Mouse (Mus musculus): ENCODE results near the gene Rpl11. TPM values are rescaled to one million over a fixed set of nuclear protein-coding genes. Genes with fewer than 3 reads are reported as not detected.
"Not testable (repeated sequence)": the region's sequence is repeated elsewhere in the genome, so short reads cannot be mapped to it uniquely, and the experiment has no call there.

Rpl11 gene
- polyA plus RNA-seq, 1 experiment from 2014 or later, result 383 TPM

DNA sequence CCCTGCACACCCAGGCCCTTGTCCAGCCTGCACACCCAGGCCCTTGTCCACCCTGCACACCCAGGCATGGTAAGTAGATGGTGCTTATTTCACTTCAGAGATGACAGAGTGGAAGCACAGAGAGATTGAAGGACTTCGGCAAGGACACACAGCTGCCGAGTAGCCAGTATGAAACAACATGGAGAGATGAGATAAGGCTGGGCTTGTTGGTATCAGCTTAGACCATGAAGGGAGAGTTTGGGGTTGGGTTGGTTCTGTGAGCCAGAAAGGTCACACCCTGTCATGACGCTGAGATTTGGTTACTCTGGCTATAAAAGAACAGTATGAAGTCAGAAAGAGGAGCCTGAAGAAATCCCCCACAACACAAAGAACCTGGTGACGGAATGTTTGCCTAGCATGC lies 16.1 kb upstream of the Rpl11 start:
- no peak overlapping the region for H3K4me2 ChIP-seq
- no peak overlapping the region for H3K27ac ChIP-seq
- no peak overlapping the region for H3K4me3 ChIP-seq
- WGBS, result 71% methylated on average over 4 of the region's 4 CpGs
- no peak overlapping the region for H3K9ac ChIP-seq
- no peak for ATAC-seq
- H3K27me3 ChIP-seq, result no peaks in the 10 kb centered on the region
- H3K4me1 ChIP-seq, result peaks cover 8% of the 10 kb centered on the region; the same call in 1 of the 2 replicates
- H3K9me3 ChIP-seq (replicated peaks), result no peaks in the 10 kb centered on the region
- H3K36me3 ChIP-seq (ENCODE audit: poor library complexity, severe bottlenecking), result no peaks in the 10 kb centered on the region

DNA sequence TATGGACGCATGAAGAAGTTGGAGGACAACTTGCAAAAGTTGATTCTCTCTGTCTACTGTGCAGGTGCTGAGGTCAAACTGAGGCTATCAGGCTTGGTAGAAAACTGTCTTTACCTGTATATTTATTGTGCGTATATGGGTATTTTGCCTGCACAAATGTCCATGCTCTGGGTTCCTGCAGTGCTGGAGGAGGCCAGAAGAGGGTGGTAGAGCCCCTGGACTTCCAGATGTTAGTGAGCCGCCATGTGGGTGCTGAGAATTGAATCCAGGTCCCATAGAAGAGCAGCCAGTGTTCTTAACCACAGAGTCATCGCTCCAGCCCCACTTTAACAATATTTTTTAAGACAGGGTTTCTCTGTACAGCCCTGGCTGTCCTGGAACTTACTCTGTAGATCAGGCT lies 9.9 kb upstream of the Rpl11 start:
- Histone ChIP-seq H3K4me2 (no peak overlapping the region), H3K27ac (no peak overlapping the region), H3K4me3 (no peak overlapping the region), H3K9me3 (replicated peaks) (no peaks in the 10 kb centered on the region), H3K4me1 (no peaks in the 10 kb centered on the region), H3K36me3 (ENCODE audit: poor library complexity, severe bottlenecking) (no peaks in the 10 kb centered on the region), H3K9ac (no peak overlapping the region), H3K27me3 (no peaks in the 10 kb centered on the region)
- 93% methylated on average over 4 of the region's 4 CpGs for WGBS
- ATAC-seq, result no peak

DNA sequence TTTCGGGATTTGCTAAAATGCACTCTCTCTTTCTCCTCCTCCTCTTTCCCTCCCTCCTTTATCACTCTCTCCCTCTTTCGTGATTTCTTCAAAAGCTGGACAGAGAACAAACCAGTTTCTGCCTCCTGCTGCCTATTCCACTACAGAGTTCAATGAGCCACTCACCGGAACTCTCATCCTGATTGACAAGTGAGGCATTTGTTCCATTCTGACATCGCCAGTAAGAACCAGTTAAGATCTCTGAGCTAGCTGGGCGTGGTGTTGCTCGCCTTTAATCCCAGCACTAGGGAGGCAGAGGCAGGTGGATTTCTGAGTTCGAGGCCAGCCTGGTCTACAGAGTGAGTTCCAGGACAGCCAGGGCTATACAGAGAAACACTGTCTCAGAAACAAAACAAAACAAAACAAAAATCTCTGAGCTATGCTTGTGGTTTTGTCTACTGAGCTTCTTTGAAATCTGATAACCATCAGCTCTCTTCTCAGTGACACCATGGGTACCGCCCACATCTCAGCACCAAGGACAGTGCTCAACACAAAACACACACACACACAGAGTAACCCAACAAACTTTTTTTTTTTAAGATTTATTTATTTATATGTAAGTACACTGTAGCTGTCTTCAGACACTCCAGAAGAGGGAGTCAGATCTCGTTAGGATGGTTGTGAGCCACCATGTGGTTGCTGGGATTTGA lies 6.7 kb upstream of the Rpl11 start:
- not testable (repeated sequence) for H3K9me3 ChIP-seq (replicated peaks); H3K4me3 ChIP-seq; H3K9ac ChIP-seq; ATAC-seq; H3K27ac ChIP-seq; H3K27me3 ChIP-seq; H3K36me3 ChIP-seq (ENCODE audit: poor library complexity, severe bottlenecking); H3K4me2 ChIP-seq; H3K4me1 ChIP-seq
- 58% methylated on average over 9 of the region's 9 CpGs for WGBS

DNA sequence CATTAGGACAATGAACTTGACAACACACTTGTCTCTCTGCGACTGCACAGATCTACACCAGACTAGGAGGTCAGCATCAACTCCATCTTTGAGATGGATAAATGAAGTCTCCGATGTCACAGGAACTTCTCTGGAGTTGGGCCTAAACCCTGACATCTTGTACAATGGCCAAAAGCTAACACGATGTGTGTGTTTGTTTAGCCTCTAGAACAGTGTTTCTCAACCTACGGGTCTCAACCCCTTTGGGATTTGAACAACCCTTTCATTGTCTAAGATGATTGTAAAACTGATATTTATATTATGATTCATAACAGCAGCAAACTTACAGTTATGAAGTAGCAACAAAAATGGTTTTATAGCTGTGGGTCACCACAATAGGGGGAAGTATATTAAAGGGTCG lies 4.7 kb upstream of the Rpl11 start:
- Histone ChIP-seq H3K4me2 (no peak overlapping the region), H3K4me1 (no peaks in the 10 kb centered on the region), H3K9ac (no peak overlapping the region), H3K9me3 (replicated peaks) (no peaks in the 10 kb centered on the region), H3K36me3 (ENCODE audit: poor library complexity, severe bottlenecking) (no peaks in the 10 kb centered on the region), H3K4me3 (no peak overlapping the region), H3K27me3 (no peaks in the 10 kb centered on the region), H3K27ac (no peak overlapping the region)
- WGBS, result 92% methylated on average over 5 of the region's 5 CpGs
- ATAC-seq, result no peak

DNA sequence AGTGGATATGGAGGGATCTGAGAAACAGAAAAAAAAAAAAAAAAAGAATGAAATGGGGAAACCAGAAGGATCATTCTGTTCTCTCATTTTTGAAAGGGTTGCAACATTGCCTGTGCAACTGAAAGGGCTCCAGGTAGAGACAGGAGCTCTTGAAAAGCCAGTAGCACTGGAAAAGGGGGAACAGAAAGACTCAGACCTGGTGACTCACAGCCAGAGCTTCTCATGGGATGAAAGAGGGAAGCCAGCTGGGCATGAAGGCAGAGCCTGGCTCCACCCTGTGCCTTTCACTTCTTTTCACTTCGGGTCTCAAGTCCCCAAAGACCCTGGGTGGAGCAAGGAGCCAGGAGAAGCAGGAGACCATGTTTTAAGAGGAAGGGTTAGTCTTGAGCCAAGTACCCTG lies 2.8 kb upstream of the Rpl11 start:
- Histone ChIP-seq H3K9me3 (replicated peaks) (no peaks in the 10 kb centered on the region), H3K4me3 (no peak overlapping the region), H3K9ac (no peak overlapping the region; the same call in 1 of the 2 replicates), H3K36me3 (ENCODE audit: poor library complexity, severe bottlenecking) (peaks cover 9% of the 10 kb centered on the region), H3K4me1 (peaks cover 13% of the 10 kb centered on the region), H3K27ac (no peak overlapping the region), H3K4me2 (no peak overlapping the region), H3K27me3 (no peaks in the 10 kb centered on the region)
- no peak for ATAC-seq
- WGBS, result 37% methylated on average over 1 of the region's 1 CpGs

DNA sequence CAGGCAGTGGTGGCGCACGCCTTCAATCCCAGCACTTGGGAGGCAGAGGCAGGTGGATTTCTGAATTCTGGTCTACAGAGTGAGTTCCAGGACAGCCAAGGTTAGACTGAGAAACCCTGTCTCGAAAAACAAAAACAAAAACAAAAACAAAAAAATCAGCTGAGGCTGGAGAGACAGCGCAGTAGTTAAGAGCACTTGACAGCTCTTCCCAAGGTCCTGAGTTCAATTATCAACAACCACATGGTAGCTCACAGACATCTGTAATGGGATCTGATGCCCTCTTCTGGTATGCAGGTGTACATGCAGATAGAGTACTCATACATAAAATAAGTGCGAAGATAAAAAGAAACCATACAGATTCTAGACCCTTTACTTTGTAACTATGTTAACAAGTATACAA lies 615 bp upstream of the Rpl11 start:
- no peak overlapping the region for H3K4me3 ChIP-seq
- H3K9ac ChIP-seq, result no peak overlapping the region
- no peak overlapping the region for H3K27ac ChIP-seq
- H3K36me3 ChIP-seq (ENCODE audit: poor library complexity, severe bottlenecking), result peaks cover 31% of the 10 kb centered on the region
- H3K4me1 ChIP-seq, result peaks cover 29% of the 10 kb centered on the region
- H3K9me3 ChIP-seq (replicated peaks), result no peaks in the 10 kb centered on the region
- no peak for ATAC-seq
- WGBS, result 85% methylated on average over 5 of the region's 5 CpGs
- H3K4me2 ChIP-seq, result no peak overlapping the region
- no peaks in the 10 kb centered on the region for H3K27me3 ChIP-seq

DNA sequence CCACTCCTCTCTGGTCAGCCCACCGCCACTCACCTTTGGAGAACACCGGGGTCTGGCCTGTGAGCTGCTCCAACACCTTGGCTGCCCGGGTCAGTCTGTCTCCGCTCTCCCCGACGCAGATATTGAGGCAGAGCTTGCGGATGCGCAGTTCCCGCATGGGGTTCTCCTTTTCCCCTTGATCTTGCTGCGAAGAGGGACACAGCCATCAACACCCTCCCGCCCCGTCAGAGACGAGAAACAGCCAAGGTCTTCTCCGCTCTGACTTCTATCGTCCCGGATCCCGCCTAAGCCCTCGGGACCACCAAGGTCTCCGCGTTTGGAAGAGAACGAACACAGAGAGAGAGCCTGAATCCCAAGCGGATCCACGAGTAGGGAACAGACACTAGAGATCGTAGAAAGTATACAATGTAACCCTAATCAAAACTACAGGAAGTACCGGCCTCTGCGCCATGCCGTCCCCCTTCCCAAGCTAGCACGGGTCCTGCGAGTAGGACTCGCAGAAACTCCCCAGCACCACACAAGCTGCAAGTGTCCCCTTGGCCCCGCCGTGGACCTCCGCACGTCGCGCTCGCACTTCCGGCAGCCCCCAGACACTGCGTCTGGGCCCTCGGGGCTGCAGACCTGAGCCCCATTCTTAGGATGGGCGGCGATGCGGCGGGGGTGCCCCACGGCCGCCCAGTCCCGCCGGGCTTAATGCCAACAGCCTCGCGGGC lies 538 bp downstream of the Rpl11 start:
- peak overlapping the region; percentile 98 for H3K9ac ChIP-seq
- H3K4me3 ChIP-seq, result peak overlapping the region; percentile 97
- H3K4me1 ChIP-seq, result peaks cover 29% of the 10 kb centered on the region
- peaks cover 42% of the 10 kb centered on the region for H3K36me3 ChIP-seq (ENCODE audit: poor library complexity, severe bottlenecking)
- no peaks in the 10 kb centered on the region for H3K27me3 ChIP-seq
- under 1% methylated on average over 50 of the region's 50 CpGs for WGBS
- H3K9me3 ChIP-seq (replicated peaks), result no peaks in the 10 kb centered on the region
- ATAC-seq, result peak; percentile 89
- H3K27ac ChIP-seq, result peak overlapping the region; percentile 92
- H3K4me2 ChIP-seq, result peak overlapping the region; percentile 99

DNA sequence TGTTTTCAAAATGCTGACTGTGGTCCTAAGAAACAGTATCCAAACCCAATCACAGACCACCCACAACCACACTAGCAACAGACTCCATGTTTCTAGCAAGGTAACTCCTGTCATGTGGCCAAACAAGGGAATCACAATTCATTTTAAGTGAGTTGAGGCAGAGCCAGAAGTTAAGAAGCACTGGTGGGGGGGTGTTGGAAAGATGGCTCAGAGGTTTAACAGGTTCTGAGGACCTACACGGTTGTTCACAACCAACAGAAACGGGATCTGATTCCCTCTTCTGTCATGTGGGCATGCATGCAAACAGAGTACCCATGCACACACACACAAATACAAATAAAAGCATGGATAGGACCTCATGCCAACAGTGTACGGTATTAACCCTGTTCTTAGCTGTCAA lies 1.2 kb downstream of the Rpl11 start:
- peaks cover 48% of the 10 kb centered on the region for H3K36me3 ChIP-seq (ENCODE audit: poor library complexity, severe bottlenecking)

DNA sequence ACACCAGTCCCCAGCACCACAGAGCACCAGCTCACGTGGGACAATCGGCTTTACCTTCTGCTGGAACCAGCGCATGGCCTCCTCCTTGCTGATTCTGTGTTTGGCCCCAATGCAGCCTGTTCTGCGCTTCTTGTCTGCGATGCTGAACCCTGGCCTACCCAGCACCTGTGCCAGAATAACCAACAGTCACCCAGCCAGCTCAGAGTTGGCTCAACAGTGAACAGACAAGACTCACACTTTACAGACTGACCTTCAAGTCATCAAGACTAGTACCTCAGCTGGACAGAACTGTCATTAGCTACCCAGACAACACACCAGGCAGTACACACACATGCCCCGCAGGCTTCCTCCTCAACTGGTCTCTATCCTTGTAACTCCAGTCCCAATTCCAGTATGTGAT lies 3.0 kb downstream of the Rpl11 start:
- ATAC-seq, result no peak
- no peak overlapping the region for H3K27ac ChIP-seq
- no peaks in the 10 kb centered on the region for H3K27me3 ChIP-seq
- no peak overlapping the region for H3K4me2 ChIP-seq
- no peak overlapping the region for H3K4me3 ChIP-seq
- H3K36me3 ChIP-seq (ENCODE audit: poor library complexity, severe bottlenecking), result peaks cover 64% of the 10 kb centered on the region
- no peaks in the 10 kb centered on the region for H3K9me3 ChIP-seq (replicated peaks)
- H3K9ac ChIP-seq, result peak overlapping the region; percentile 47
- 97% methylated on average over 6 of the region's 6 CpGs for WGBS
- peaks cover 29% of the 10 kb centered on the region for H3K4me1 ChIP-seq

More for the DNA sequence above, 1.2 kb downstream of the Rpl11 start:
- peak overlapping the region; percentile 99 for H3K4me2 ChIP-seq
- H3K9me3 ChIP-seq (replicated peaks), result no peaks in the 10 kb centered on the region
- H3K27me3 ChIP-seq, result no peaks in the 10 kb centered on the region
- peaks cover 29% of the 10 kb centered on the region for H3K4me1 ChIP-seq
- peak overlapping the region; percentile 97 for H3K4me3 ChIP-seq
- no peak for ATAC-seq
- WGBS, result 5% methylated on average over 3 of the region's 3 CpGs
- peak overlapping the region; percentile 98 for H3K9ac ChIP-seq
- no peak overlapping the region for H3K27ac ChIP-seq

DNA sequence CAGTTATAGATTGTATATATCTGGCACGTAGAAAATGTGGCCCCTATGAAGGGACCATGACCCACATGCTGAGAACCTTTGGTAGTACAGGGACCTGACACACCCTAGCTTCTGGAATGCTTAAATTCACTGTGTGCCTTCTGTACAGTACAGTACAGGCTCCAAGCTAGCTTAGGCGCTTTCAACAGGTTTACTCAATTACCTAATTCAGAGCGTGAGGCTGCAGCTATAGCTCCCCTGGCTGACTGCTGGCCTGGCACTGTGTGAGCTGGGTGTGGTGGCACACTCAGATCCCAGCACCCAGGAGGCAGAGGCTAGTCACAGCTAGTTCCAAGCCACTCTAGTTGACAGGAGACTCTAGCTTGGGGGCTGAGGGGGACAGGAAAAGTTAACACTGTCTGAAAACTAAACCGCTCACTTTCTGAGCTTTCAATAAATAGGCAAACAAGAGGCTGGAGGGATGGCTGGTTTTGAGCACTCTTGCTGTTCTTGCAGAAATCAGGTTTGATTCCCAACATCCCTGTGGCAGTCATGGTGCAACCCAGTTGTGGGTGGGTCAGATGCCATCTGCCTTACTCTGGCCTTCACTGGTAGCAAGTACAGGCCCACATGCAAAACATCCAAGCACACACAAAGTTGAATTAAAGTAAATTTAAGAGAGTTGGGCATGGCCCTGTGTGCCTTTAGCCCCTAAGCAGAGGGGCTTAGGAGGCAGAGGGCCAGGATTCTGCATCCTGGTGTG lies 4.8 kb downstream of the Rpl11 start:
- H3K36me3 ChIP-seq (ENCODE audit: poor library complexity, severe bottlenecking), result peaks cover 80% of the 10 kb centered on the region
- H3K4me1 ChIP-seq, result peaks cover 29% of the 10 kb centered on the region
- H3K4me3 ChIP-seq, result no peak overlapping the region
- H3K27me3 ChIP-seq, result no peaks in the 10 kb centered on the region
- no peak for ATAC-seq
- H3K9me3 ChIP-seq (replicated peaks), result no peaks in the 10 kb centered on the region
- H3K9ac ChIP-seq, result 0 out of 2 replicates have a peak overlapping the region, but pooled peaks have one; percentile 4
- no peak overlapping the region for H3K27ac ChIP-seq
- no peak overlapping the region for H3K4me2 ChIP-seq
- 82% methylated on average over 4 of the region's 4 CpGs for WGBS

DNA sequence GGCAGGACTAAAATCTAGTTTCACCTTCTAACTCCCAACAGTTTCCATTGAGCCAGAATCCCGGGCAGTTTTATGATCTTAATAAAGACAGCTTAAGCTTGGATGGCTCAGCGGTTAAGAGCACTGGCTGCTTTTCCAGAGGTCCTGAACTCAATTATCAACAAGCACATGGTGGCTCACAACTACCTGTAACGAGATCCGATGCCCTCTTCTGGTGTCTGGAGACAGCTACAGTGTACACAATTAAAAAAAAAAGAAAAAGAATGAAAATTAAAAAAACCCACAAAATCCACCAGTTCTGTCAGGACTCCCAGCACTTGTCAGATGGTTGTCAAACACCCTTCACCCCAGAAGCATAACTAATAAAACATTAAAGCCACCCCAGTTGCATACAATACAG lies 5.6 kb downstream of the Rpl11 start:
- ATAC-seq, result no peak
- no peak overlapping the region for H3K9ac ChIP-seq
- no peak overlapping the region for H3K4me3 ChIP-seq
- no peak overlapping the region for H3K4me2 ChIP-seq
- H3K27ac ChIP-seq, result no peak overlapping the region
- H3K36me3 ChIP-seq (ENCODE audit: poor library complexity, severe bottlenecking), result peaks cover 80% of the 10 kb centered on the region
- no peaks in the 10 kb centered on the region for H3K27me3 ChIP-seq
- peaks cover 29% of the 10 kb centered on the region for H3K4me1 ChIP-seq
- H3K9me3 ChIP-seq (replicated peaks), result no peaks in the 10 kb centered on the region
- WGBS, result 60% methylated on average over 4 of the region's 4 CpGs

DNA sequence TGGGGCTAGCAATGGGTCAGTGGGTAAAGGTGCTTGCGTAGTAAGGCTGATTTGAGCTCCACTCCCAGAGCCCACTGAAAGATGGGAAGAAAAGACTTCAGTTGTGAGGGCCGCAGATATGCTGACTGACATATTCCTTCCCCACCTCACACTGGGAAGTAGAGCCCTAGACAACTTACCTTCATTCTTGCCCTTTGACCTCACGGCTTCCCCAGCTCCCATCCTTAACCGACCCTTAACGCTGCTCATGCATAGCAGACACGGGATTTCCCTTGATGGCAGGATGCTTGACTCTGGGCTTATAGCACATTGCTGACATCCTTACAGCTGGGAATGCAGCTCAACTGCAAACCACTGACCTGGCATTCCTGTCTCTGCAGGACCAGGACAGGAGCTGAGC lies 6.3 kb downstream of the Rpl11 start:
- 86% methylated on average over 6 of the region's 6 CpGs for WGBS
- peaks cover 80% of the 10 kb centered on the region for H3K36me3 ChIP-seq (ENCODE audit: poor library complexity, severe bottlenecking)
- no peak overlapping the region for H3K4me2 ChIP-seq
- H3K9me3 ChIP-seq (replicated peaks), result no peaks in the 10 kb centered on the region
- no peak overlapping the region for H3K9ac ChIP-seq
- H3K4me3 ChIP-seq, result no peak overlapping the region
- no peak overlapping the region for H3K27ac ChIP-seq
- ATAC-seq, result no peak
- no peaks in the 10 kb centered on the region for H3K27me3 ChIP-seq
- H3K4me1 ChIP-seq, result peaks cover 24% of the 10 kb centered on the region
